Mouse (Mus musculus): ENCODE data around the gene Snai3. TPM values are rescaled to one million over a fixed set of nuclear protein-coding genes. Genes with fewer than 3 reads are reported as not detected.

The Snai3 gene
- 2.1 and 2.3 TPM in 2 replicates for polyA plus RNA-seq (2016; fragmentation: Nextera tagmentation; extraction: Ambion mirVana)

GRCm38 (mm10) chr8:122460524-122461472, at the start of gene Snai3:
Snai3 (minus strand) TSS chr8:122460733.
- H3K4me3 ChIP-seq = peak within 1 kb of the TSS; percentile 40
- WGBS = 6% methylated on average over 56 of the region's 56 CpGs
- ATAC-seq (ENCODE audit: insufficient number of reproducible peaks, low FRiP score) = peak; percentile 62
- no peak within 1 kb of the TSS for H3K27ac ChIP-seq (ENCODE audit: poor library complexity, severe bottlenecking)
- peak within 1 kb of the TSS; percentile 73 for H3K4me2 ChIP-seq
- peaks cover 47% of the 10 kb centered on the region for H3K27me3 ChIP-seq (replicated peaks)
- H3K36me3 ChIP-seq = peaks cover 6% of the 10 kb centered on the region; the same call in 1 of the 2 replicates
- no peaks in the 10 kb centered on the region for H3K9me3 ChIP-seq (replicated peaks)
- H3K4me1 ChIP-seq (replicated peaks) = peaks cover 64% of the 10 kb centered on the region
- peak within 1 kb of the TSS; percentile 56 for H3K9ac ChIP-seq

- 0 out of 2 replicates have a peak, but pooled peaks have one; percentile 51 for ATAC-seq (ENCODE audit: insufficient number of reproducible peaks, low FRiP score)
- Histone ChIP-seq H3K27ac (ENCODE audit: poor library complexity, severe bottlenecking) (no peak overlapping the region), H3K27me3 (replicated peaks) (no peaks in the 10 kb centered on the region), H3K9ac (no peak overlapping the region), H3K4me2 (no peak overlapping the region), H3K4me1 (replicated peaks) (no peaks in the 10 kb centered on the region), H3K4me3 (no peak overlapping the region), H3K36me3 (peaks cover 74% of the 10 kb centered on the region), H3K9me3 (replicated peaks) (no peaks in the 10 kb centered on the region)
- 40% methylated on average over 10 of the region's 10 CpGs for WGBS
Measured at GRCm38 (mm10) chr8:122500856-122501255, 40.3 kb upstream of the Snai3 start.

GRCm38 (mm10) chr8:122497912-122498311, 37.4 kb upstream of the Snai3 start:
- Histone ChIP-seq H3K9me3 (replicated peaks) (no peaks in the 10 kb centered on the region), H3K36me3 (peaks cover 85% of the 10 kb centered on the region)

GRCm38 (mm10) chr8:122497016-122497734, 36.6 kb upstream of the Snai3 start:
- ATAC-seq (ENCODE audit: insufficient number of reproducible peaks, low FRiP score) = peak; percentile 13; the same call in 1 of the 2 replicates

More at GRCm38 (mm10) chr8:122497912-122498311, 37.4 kb upstream of the Snai3 start:
- no peak overlapping the region for H3K27ac ChIP-seq (ENCODE audit: poor library complexity, severe bottlenecking)
- no peaks in the 10 kb centered on the region for H3K27me3 ChIP-seq (replicated peaks)
- H3K4me2 ChIP-seq = no peak overlapping the region
- no peak overlapping the region for H3K4me3 ChIP-seq
- ATAC-seq (ENCODE audit: insufficient number of reproducible peaks, low FRiP score) = no peak
- WGBS = 67% methylated on average over 17 of the region's 17 CpGs
- H3K9ac ChIP-seq = no peak overlapping the region
- no peaks in the 10 kb centered on the region for H3K4me1 ChIP-seq (replicated peaks)

GRCm38 (mm10) chr8:122488387-122488786, 27.9 kb upstream of the Snai3 start:
- ATAC-seq (ENCODE audit: insufficient number of reproducible peaks, low FRiP score) = no peak
- Histone ChIP-seq H3K36me3 (peaks cover 97% of the 10 kb centered on the region), H3K27me3 (replicated peaks) (no peaks in the 10 kb centered on the region), H3K9me3 (replicated peaks) (0 out of 2 replicates have a peak, but pooled peaks cover 4% of the 10 kb centered on the region), H3K4me2 (no peak overlapping the region), H3K27ac (ENCODE audit: poor library complexity, severe bottlenecking) (no peak overlapping the region), H3K4me3 (no peak overlapping the region), H3K4me1 (replicated peaks) (no peaks in the 10 kb centered on the region), H3K9ac (no peak overlapping the region)
- WGBS = 94% methylated on average over 9 of the region's 9 CpGs

More at GRCm38 (mm10) chr8:122497016-122497734, 36.6 kb upstream of the Snai3 start:
- 80% methylated on average over 12 of the region's 12 CpGs for WGBS
- Histone ChIP-seq H3K27me3 (replicated peaks) (no peaks in the 10 kb centered on the region), H3K9me3 (replicated peaks) (no peaks in the 10 kb centered on the region), H3K4me1 (replicated peaks) (no peaks in the 10 kb centered on the region), H3K27ac (ENCODE audit: poor library complexity, severe bottlenecking) (no peak overlapping the region; the same call in 1 of the 2 replicates), H3K4me2 (no peak overlapping the region), H3K9ac (no peak overlapping the region), H3K36me3 (peaks cover 93% of the 10 kb centered on the region), H3K4me3 (no peak overlapping the region)

GRCm38 (mm10) chr8:122484831-122485230, 24.3 kb upstream of the Snai3 start:
- Histone ChIP-seq H3K4me3 (no peak overlapping the region), H3K4me2 (no peak overlapping the region), H3K27ac (ENCODE audit: poor library complexity, severe bottlenecking) (no peak overlapping the region), H3K9ac (no peak overlapping the region), H3K4me1 (replicated peaks) (no peaks in the 10 kb centered on the region), H3K36me3 (peaks cover 100% of the 10 kb centered on the region), H3K27me3 (replicated peaks) (no peaks in the 10 kb centered on the region), H3K9me3 (replicated peaks) (0 out of 2 replicates have a peak, but pooled peaks cover 4% of the 10 kb centered on the region)
- 92% methylated on average over 12 of the region's 12 CpGs for WGBS
- no peak for ATAC-seq (ENCODE audit: insufficient number of reproducible peaks, low FRiP score)

- H3K4me2 ChIP-seq = no peak overlapping the region
- no peak overlapping the region for H3K27ac ChIP-seq (ENCODE audit: poor library complexity, severe bottlenecking)
- H3K9me3 ChIP-seq (replicated peaks) = 0 out of 2 replicates have a peak, but pooled peaks cover 4% of the 10 kb centered on the region
- WGBS = 92% methylated on average over 7 of the region's 7 CpGs
- ATAC-seq (ENCODE audit: insufficient number of reproducible peaks, low FRiP score) = no peak
- peaks cover 100% of the 10 kb centered on the region for H3K36me3 ChIP-seq
- H3K9ac ChIP-seq = no peak overlapping the region
- no peak overlapping the region for H3K4me3 ChIP-seq
- no peaks in the 10 kb centered on the region for H3K4me1 ChIP-seq (replicated peaks)
- no peaks in the 10 kb centered on the region for H3K27me3 ChIP-seq (replicated peaks)
Measured at GRCm38 (mm10) chr8:122483877-122484276, 23.3 kb upstream of the Snai3 start.

GRCm38 (mm10) chr8:122482448-122482847, 21.9 kb upstream of the Snai3 start:
- no peaks in the 10 kb centered on the region for H3K4me1 ChIP-seq (replicated peaks)
- no peak overlapping the region for H3K4me2 ChIP-seq
- no peak overlapping the region for H3K9ac ChIP-seq
- 92% methylated on average over 8 of the region's 8 CpGs for WGBS
- no peak overlapping the region for H3K4me3 ChIP-seq
- H3K36me3 ChIP-seq = peaks cover 100% of the 10 kb centered on the region
- no peak overlapping the region for H3K27ac ChIP-seq (ENCODE audit: poor library complexity, severe bottlenecking)
- 0 out of 2 replicates have a peak, but pooled peaks cover 4% of the 10 kb centered on the region for H3K9me3 ChIP-seq (replicated peaks)
- ATAC-seq (ENCODE audit: insufficient number of reproducible peaks, low FRiP score) = no peak; the same call in 1 of the 2 replicates
- no peaks in the 10 kb centered on the region for H3K27me3 ChIP-seq (replicated peaks)

- Histone ChIP-seq H3K9ac (peak within 1 kb of the TSS; percentile 96), H3K27ac (ENCODE audit: poor library complexity, severe bottlenecking) (peak within 1 kb of the TSS; percentile 84), H3K36me3 (peaks cover 52% of the 10 kb centered on the region), H3K27me3 (replicated peaks) (no peaks in the 10 kb centered on the region), H3K4me1 (replicated peaks) (peaks cover 24% of the 10 kb centered on the region), H3K4me2 (peak within 1 kb of the TSS; percentile 90), H3K4me3 (peak within 1 kb of the TSS; percentile 94), H3K9me3 (replicated peaks) (no peaks in the 10 kb centered on the region)
- peak; percentile 93 for ATAC-seq (ENCODE audit: insufficient number of reproducible peaks, low FRiP score)
- WGBS = under 1% methylated on average over 101 of the region's 103 CpGs
Measured at GRCm38 (mm10) chr8:122475580-122476320, 15.2 kb upstream of the Snai3 start, which contains the start of the genes Rnf166 and Ctu2. Rnf166 (minus strand) TSS chr8:122476064. Ctu2 (plus strand) TSS chr8:122476143.

- peak overlapping the region; percentile 94 for H3K4me3 ChIP-seq
- H3K36me3 ChIP-seq = peaks cover 51% of the 10 kb centered on the region
- peaks cover 24% of the 10 kb centered on the region for H3K4me1 ChIP-seq (replicated peaks)
- peak overlapping the region; percentile 90 for H3K4me2 ChIP-seq
- H3K27me3 ChIP-seq (replicated peaks) = no peaks in the 10 kb centered on the region
- WGBS = 6% methylated on average over 16 of the region's 16 CpGs
- H3K27ac ChIP-seq (ENCODE audit: poor library complexity, severe bottlenecking) = peak overlapping the region; percentile 84
- H3K9ac ChIP-seq = peak overlapping the region; percentile 96
- H3K9me3 ChIP-seq (replicated peaks) = no peaks in the 10 kb centered on the region
- peak; percentile 27; the same call in 1 of the 2 replicates for ATAC-seq (ENCODE audit: insufficient number of reproducible peaks, low FRiP score)
Measured at GRCm38 (mm10) chr8:122474951-122475560, 14.5 kb upstream of the Snai3 start.

Measured in heart, embryonic 12.5 days (tissue).